Mouse (Mus musculus): ENCODE measurements around the gene E030018B13Rik.

GRCm38 (mm10) chr7:63901942-63902341, 14.7 kb upstream of the E030018B13Rik start:
- TF ChIP-seq UBTF (IDR thresholded peaks at IDR 0.05; ENCODE audit: borderline replicate concordance, insufficient read depth, low read depth, low read length) = no peak
- no peak for TF ChIP-seq CTCF (IDR thresholded peaks at IDR 0.05 in 2 of 3, conservative IDR thresholded peaks at IDR 0.05 in 1 of 3; ENCODE audit: control insufficient read depth in 1 of 3, insufficient read depth in 1 of 3, low read depth in 2 of 3, low read length in 3 of 3, poor library complexity in 1 of 3, severe bottlenecking in 1 of 3)

All from MEL (cell line).